In the genomic region with DNA sequence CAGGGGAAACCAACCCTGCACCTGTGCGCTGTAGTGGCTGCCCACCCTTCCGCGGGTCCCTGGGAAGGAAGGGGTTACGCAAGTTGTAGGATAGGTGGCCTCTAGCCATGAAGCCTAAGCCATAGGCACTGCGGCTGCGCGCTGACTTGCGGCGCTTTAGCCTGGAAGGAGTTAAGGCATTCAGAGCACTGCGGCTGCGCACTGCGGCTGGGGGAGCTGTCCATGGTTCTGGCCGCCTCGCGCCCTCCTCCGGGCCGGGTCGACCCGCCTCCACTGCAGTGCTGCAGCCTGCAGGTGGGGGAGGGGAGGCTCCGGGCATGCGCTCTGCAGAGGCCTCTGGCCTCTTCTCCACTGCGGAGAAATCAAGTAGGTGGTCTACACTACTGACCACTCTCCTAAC, we compare ENCODE assay signal across 8 mouse cellular contexts. TPM values are rescaled to one million over a fixed set of nuclear protein-coding genes. Genes with fewer than 3 reads are reported as not detected.
DNase-seq lines count a peak whose midpoint lies in the region; ATAC-seq and TF ChIP-seq lines count a peak whose summit lies in the region.

No protein-coding gene starts in this region.

- H3K9me3 ChIP-seq in megakaryocyte, embryonic 14.5 days: peaks cover 4% of the 10 kb centered on the region

- peaks cover 42% of the 10 kb centered on the region for H3K4me1 ChIP-seq in megakaryocyte, embryonic 14.5 days

- intact Hi-C loops in left cerebral cortex, adult 2 months (cut with DNase I): no loop called here

- peaks cover 82% of the 10 kb centered on the region for H3K27me3 ChIP-seq in megakaryocyte, embryonic 14.5 days (replicated peaks)

- no peaks in the 10 kb centered on the region for H3K36me3 ChIP-seq in megakaryocyte, embryonic 14.5 days (replicated peaks; ENCODE audit: low read length)

- no peak for TF ChIP-seq CTCF in left cerebral cortex, adult 2 months (IDR thresholded peaks at IDR 0.05)

- H3K27ac ChIP-seq in left cerebral cortex, adult 2 months: peak overlapping the region; percentile 84

- peak; percentile 93 for DNase-seq in ZHBTc4 (ENCODE audit: low read depth, low spot score)
- peak; percentile 88 for DNase-seq in gastrocnemius, postnatal 10 days
- peak; percentile 68 for DNase-seq in induced T-regulatory cell, adult 2 months (ENCODE audit: low read depth)
- peak; percentile 87 to 88 for DNase-seq in left cerebral cortex, adult 2 months (ENCODE audit: extremely low spot score in 1 of 2, low spot score in 2 of 2)
- DNase-seq in right cerebral cortex, adult 2 months (ENCODE audit: low spot score in 2 of 2): peak; percentile 85 to 89
- DNase-seq in urinary bladder, postnatal 10 days (ENCODE audit: low spot score): peak; percentile 51

- peak overlapping the region; percentile 75 for H3K4me3 ChIP-seq in left cerebral cortex, adult 2 months
- H3K4me3 ChIP-seq in megakaryocyte, embryonic 14.5 days (replicated peaks): peak overlapping the region; percentile 50

- ATAC-seq in common myeloid progenitor, adult 5-6 weeks (replicated peaks; ENCODE audit: low read depth, poor library complexity, severe bottlenecking): peak; percentile 62

RNA-seq across cellular contexts. Expression of gene Kcnc3, which starts 3.3 kb away (rescaled TPM):
- 0.39 and 1.1 TPM in 2 replicates for total RNA-seq in common myeloid progenitor, adult 5-6 weeks (2017)
- total RNA-seq in gastrocnemius, postnatal 10 days (2021): 1 to 10 TPM; 1.4 to 1.6 TPM
- 100 to 1,000 TPM; 114 to 122 TPM for total RNA-seq in left cerebral cortex, adult 2 months (2021)
- polyA plus RNA-seq in megakaryocyte, embryonic 14.5 days (2012; ENCODE audit: insufficient read depth, low replicate concordance): 1.8 and 4.0 TPM in 2 replicates

RNA-seq across cellular contexts. Expression of gene Napsa, which starts 21.6 kb away (rescaled TPM):
- 43.4 and 48.5 TPM in 2 replicates for total RNA-seq in common myeloid progenitor, adult 5-6 weeks (2017)
- under 1 TPM in 1 of 2 experiments, not detected in 1; 0.99 TPM for total RNA-seq in gastrocnemius, postnatal 10 days (2021)
- under 1 TPM in 1 of 2 experiments, not detected in 1; 0.29 TPM for total RNA-seq in left cerebral cortex, adult 2 months (2021)
- 2.4 and 14.1 TPM in 2 replicates for polyA plus RNA-seq in megakaryocyte, embryonic 14.5 days (2012; ENCODE audit: insufficient read depth, low replicate concordance)

RNA-seq across cellular contexts. Expression of gene Nr1h2, which starts 40.0 kb away (rescaled TPM):
- total RNA-seq in common myeloid progenitor, adult 5-6 weeks (2017): 69.3 and 123 TPM in 2 replicates
- 10 to 100 TPM; 27.4 to 35.4 TPM for total RNA-seq in gastrocnemius, postnatal 10 days (2021)
- 10 to 100 TPM; 78.4 to 82.5 TPM for total RNA-seq in left cerebral cortex, adult 2 months (2021)
- polyA plus RNA-seq in megakaryocyte, embryonic 14.5 days (2012; ENCODE audit: insufficient read depth, low replicate concordance): 269 and 455 TPM in 2 replicates

RNA-seq across cellular contexts. Expression of gene Pold1, which starts 45.1 kb away (rescaled TPM):
- total RNA-seq in common myeloid progenitor, adult 5-6 weeks (2017): 86.0 and 89.7 TPM in 2 replicates
- 10 to 100 TPM in 1 of 2 experiments, 1 to 10 TPM in 1; 8.1 to 14.7 TPM for total RNA-seq in gastrocnemius, postnatal 10 days (2021)
- total RNA-seq in left cerebral cortex, adult 2 months (2021): 1 to 10 TPM; 8.8 to 9.4 TPM
- polyA plus RNA-seq in megakaryocyte, embryonic 14.5 days (2012; ENCODE audit: insufficient read depth, low replicate concordance): 61.8 and 199 TPM in 2 replicates

Comparison
In these comparisons a context has a peak if more than half of its experiments do, and no peak if none do; other contexts are left out.
1. Peak in every context shown above with its lines: DNase-seq, ATAC-seq, H3K4me3 ChIP-seq and H3K27ac ChIP-seq.
2. RNA of gene Kcnc3, which starts 3.3 kb away (total RNA-seq): 114 to 122 TPM in left cerebral cortex, adult 2 months; 1.4 to 1.6 TPM in gastrocnemius, postnatal 10 days and 0.39 to 1.1 TPM in common myeloid progenitor, adult 5-6 weeks; every median in the first group is over 10 times any median in the second.
3. RNA of gene Napsa, which starts 21.6 kb away (total RNA-seq): 43.4 to 48.5 TPM in common myeloid progenitor, adult 5-6 weeks; 0.99 TPM in gastrocnemius, postnatal 10 days and 0.29 TPM in left cerebral cortex, adult 2 months; every median in the first group is over 10 times any median in the second.